Mouse (Mus musculus): ENCODE measurements at regions not wholly inside any gene's neighbourhood (a gene's known extent, or its start where the extent isn't known, plus 50 kb on each side); places are given as distances from the start of the nearest gene placed in this dataset.

DNA sequence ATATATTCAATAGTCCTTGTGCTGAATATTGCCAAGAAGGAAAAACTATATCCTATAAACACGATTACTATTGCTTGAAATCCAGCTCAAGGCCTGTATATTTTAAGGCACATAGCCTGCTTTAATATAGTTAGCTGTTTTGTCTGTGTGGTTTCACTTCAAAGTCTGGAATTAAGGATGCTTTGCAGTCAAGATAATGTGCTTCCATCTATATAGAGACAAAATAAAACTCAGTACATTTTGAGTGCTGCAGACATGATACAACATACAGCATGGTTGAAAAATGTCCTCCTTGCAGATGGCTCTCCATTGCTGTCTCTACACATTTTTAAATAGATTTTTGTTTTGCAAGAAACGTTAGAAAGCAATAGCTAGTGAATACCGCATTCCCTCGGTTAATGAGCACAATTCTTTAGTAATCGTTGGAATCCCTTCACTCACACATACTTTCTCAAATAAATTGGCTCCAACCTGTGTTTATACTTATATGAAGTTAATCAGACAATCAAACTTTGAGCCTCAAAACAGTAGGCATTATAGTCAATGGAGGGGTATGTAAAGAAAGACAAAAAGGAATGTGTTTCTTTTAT lies 224.7 kb downstream of the Mef2c start:
- Histone ChIP-seq H3K4me2 (ENCODE audit: low read depth, low read length, severe bottlenecking) (peak overlapping the region; percentile 75), H3K36me3 (ENCODE audit: control insufficient read depth, insufficient read depth, low read length) (no peaks in the 10 kb centered on the region), H3K9ac (ENCODE audit: low read length) (peak overlapping the region; percentile 100), H3K4me3 (ENCODE audit: low read depth, low read length) (peak overlapping the region; percentile 85), H3K27ac (ENCODE audit: low read depth, low read length) (peak overlapping the region; percentile 100), H3K9me3 (ENCODE audit: control insufficient read depth, low read length) (no peaks in the 10 kb centered on the region), H3K4me1 (replicated peaks; ENCODE audit: control insufficient read depth, insufficient read depth, low read length) (no peaks in the 10 kb centered on the region), H3K27me3 (ENCODE audit: control insufficient read depth, insufficient read depth, low read length) (no peaks in the 10 kb centered on the region; the same call in 1 of the 2 replicates)
- no peak for DNase-seq (ENCODE audit: low spot score)
- ATAC-seq (replicated peaks; ENCODE audit: low FRiP score): no peak
- WGBS: 2% methylated on average over 5 of the region's 5 CpGs

DNA sequence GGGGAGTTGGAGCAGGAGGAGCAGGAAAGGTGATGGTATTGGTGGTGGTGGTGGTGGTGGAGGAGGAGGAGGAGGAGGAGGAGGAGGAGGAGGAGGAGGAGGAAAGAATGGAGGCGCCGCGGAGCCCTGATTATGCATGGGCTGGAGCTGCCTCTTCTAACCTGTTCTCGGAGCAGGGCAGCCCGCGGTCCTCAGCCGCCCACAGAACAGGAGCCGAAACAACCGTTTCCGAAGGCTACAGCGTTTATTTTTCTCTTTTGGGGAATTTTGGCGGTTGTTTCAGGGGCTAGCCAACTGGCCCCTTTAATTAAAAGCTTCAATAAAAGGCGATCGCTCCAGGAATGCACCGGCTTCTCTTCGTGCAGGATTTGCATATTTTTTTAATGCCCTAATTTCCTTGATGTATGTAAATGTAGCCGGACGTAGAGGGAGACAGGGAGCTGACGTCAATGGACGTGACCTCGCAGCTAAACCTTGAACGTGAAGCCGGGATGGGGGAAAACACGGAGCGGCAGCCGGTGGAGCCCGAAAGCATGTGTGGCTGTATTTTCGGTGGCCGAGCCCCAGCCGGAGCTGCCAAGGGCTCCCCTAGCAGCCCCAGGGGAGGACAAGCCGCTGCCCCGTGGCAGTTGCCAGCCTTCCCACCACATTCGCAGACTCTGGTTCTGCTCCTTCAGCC lies 225.6 kb downstream of the Mef2c start:
- no peaks in the 10 kb centered on the region for H3K4me1 ChIP-seq (replicated peaks; ENCODE audit: control insufficient read depth, insufficient read depth, low read length)
- under 1% methylated on average over 33 of the region's 33 CpGs for WGBS
- H3K9me3 ChIP-seq (ENCODE audit: control insufficient read depth, low read length): no peaks in the 10 kb centered on the region
- peak overlapping the region; percentile 100 for H3K9ac ChIP-seq (ENCODE audit: low read length)
- H3K4me3 ChIP-seq (ENCODE audit: low read depth, low read length): peak overlapping the region; percentile 85
- H3K36me3 ChIP-seq (ENCODE audit: control insufficient read depth, insufficient read depth, low read length): no peaks in the 10 kb centered on the region
- H3K27ac ChIP-seq (ENCODE audit: low read depth, low read length): peak overlapping the region; percentile 100
- H3K27me3 ChIP-seq (ENCODE audit: control insufficient read depth, insufficient read depth, low read length): no peaks in the 10 kb centered on the region
- DNase-seq (ENCODE audit: low spot score) (peak; percentile 91), ATAC-seq (replicated peaks; ENCODE audit: low FRiP score) (peak; percentile 25)
- H3K4me2 ChIP-seq (ENCODE audit: low read depth, low read length, severe bottlenecking): peak overlapping the region; percentile 75

DNA sequence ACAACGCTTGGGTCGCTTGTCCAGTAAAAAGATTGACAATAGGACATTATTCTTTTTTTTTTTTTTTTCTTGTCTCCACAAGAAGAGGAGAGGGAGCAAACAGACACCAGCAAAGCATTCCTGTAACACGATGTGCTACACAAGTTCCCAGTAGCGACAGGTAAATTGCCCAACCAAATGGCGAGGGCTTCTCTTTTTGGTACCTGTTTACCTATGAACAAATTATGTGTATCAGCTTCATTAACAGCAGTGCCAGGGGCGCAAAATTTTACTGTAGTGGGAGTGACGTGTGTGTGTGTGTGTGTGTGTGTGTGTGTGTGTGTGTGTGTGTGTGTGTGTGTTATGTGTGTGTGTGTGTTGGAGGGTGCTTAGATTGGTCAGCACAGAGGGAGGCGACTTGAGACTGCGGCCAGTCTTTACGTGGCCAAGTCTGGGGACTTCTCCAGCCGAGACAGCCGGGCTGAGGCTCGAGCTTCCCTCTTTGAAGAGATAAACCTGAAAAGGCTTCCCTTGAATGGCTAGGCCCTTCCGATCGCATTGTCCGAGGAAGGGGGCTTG lies 226.4 kb downstream of the Mef2c start:
- Histone ChIP-seq H3K27ac (ENCODE audit: low read depth, low read length) (peak overlapping the region; percentile 100), H3K9ac (ENCODE audit: low read length) (peak overlapping the region; percentile 100), H3K36me3 (ENCODE audit: control insufficient read depth, insufficient read depth, low read length) (no peaks in the 10 kb centered on the region), H3K27me3 (ENCODE audit: control insufficient read depth, insufficient read depth, low read length) (no peaks in the 10 kb centered on the region), H3K4me1 (replicated peaks; ENCODE audit: control insufficient read depth, insufficient read depth, low read length) (no peaks in the 10 kb centered on the region), H3K4me3 (ENCODE audit: low read depth, low read length) (peak overlapping the region; percentile 85), H3K4me2 (ENCODE audit: low read depth, low read length, severe bottlenecking) (peak overlapping the region; percentile 67), H3K9me3 (ENCODE audit: control insufficient read depth, low read length) (no peaks in the 10 kb centered on the region)
- no peak for ATAC-seq (replicated peaks; ENCODE audit: low FRiP score)
- no peak for DNase-seq (ENCODE audit: low spot score)
- under 1% methylated on average over 16 of the region's 16 CpGs for WGBS

DNA sequence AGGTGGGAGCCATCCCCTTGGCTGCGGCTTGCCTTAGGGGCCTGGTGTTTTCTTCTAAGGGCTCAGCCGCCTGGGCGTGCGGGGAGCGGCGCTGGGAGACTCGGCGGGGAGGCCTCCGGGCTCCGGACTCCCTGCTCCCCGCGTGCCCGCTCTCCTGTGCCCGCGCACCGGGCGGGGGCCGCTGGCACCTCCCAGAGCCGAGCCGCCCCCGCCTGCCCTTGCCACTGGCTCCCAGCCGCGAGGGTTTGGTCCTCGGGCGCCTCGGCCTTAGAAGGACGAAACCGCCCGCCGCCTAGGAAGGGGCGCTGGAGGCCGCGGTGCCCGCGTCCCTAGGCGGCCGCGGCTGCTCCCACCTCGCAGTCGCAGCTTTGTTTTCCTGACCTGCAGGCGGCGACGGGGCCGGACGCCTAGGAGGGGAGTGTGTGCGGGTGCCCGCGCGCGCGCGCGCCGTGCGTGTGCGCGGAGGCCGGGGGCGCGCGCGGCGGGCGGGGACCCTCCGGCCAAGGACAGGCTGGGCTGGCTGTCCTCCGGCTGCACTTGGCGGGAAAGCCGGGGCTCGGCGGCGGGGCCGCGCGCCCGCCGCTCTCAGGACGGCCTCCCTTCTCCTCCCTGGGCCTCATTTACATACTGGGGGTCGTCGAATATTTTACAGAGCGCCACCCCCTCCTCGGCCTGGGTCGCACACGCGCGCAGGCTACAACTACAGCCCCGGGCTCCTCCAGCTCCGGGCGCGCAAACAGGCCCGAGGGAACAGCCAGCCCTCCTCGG lies 227.1 kb downstream of the Mef2c start:
- peak overlapping the region; percentile 100 for H3K27ac ChIP-seq (ENCODE audit: low read depth, low read length)
- no peaks in the 10 kb centered on the region; the same call in 1 of the 2 replicates for H3K36me3 ChIP-seq (ENCODE audit: control insufficient read depth, insufficient read depth, low read length)
- peak overlapping the region; percentile 67 for H3K4me2 ChIP-seq (ENCODE audit: low read depth, low read length, severe bottlenecking)
- H3K4me1 ChIP-seq (replicated peaks; ENCODE audit: control insufficient read depth, insufficient read depth, low read length): no peaks in the 10 kb centered on the region
- ATAC-seq (replicated peaks; ENCODE audit: low FRiP score) (peak; percentile 79), DNase-seq (ENCODE audit: low spot score) (peak; percentile 93)
- no peaks in the 10 kb centered on the region for H3K9me3 ChIP-seq (ENCODE audit: control insufficient read depth, low read length)
- peak overlapping the region; percentile 100 for H3K9ac ChIP-seq (ENCODE audit: low read length)
- no peaks in the 10 kb centered on the region for H3K27me3 ChIP-seq (ENCODE audit: control insufficient read depth, insufficient read depth, low read length)
- peak overlapping the region; percentile 85 for H3K4me3 ChIP-seq (ENCODE audit: low read depth, low read length)
- WGBS: under 1% methylated on average over 78 of the region's 91 CpGs

DNA sequence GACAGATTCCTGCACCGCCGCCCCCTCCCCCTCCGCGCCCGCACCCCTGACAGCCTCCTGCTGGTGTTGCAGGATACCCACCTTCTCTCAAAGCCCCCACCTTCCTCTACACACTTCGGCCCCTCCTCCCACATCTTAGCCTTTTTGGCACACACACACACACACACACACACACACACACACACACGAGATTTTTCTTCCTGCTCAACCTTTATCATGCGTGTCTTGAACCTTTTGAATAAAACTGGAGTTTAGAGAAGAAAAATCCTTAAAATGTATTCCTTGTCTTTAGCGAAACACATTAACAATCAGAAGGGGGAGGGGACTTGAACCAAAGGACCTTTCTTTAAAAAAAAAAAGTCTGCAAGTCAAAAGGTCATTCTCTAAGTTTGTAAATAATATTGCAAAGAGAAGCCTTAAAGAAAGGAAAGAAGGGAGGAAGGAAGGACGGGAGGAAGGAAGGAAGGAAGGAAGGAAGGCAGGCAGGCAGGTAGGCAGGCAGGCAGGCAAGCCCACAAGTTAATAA lies 227.7 kb downstream of the Mef2c start:
- WGBS: 2% methylated on average over 10 of the region's 10 CpGs
- DNase-seq (ENCODE audit: low spot score) (no peak), ATAC-seq (replicated peaks; ENCODE audit: low FRiP score) (no peak)
- peak overlapping the region; percentile 67 for H3K4me2 ChIP-seq (ENCODE audit: low read depth, low read length, severe bottlenecking)
- H3K27me3 ChIP-seq (ENCODE audit: control insufficient read depth, insufficient read depth, low read length): no peaks in the 10 kb centered on the region
- H3K36me3 ChIP-seq (ENCODE audit: control insufficient read depth, insufficient read depth, low read length): no peaks in the 10 kb centered on the region; the same call in 1 of the 2 replicates
- H3K9me3 ChIP-seq (ENCODE audit: control insufficient read depth, low read length): no peaks in the 10 kb centered on the region
- no peaks in the 10 kb centered on the region for H3K4me1 ChIP-seq (replicated peaks; ENCODE audit: control insufficient read depth, insufficient read depth, low read length)
- peak overlapping the region; percentile 100 for H3K9ac ChIP-seq (ENCODE audit: low read length)
- peak overlapping the region; percentile 85 for H3K4me3 ChIP-seq (ENCODE audit: low read depth, low read length)
- H3K27ac ChIP-seq (ENCODE audit: low read depth, low read length): peak overlapping the region; percentile 100

DNA sequence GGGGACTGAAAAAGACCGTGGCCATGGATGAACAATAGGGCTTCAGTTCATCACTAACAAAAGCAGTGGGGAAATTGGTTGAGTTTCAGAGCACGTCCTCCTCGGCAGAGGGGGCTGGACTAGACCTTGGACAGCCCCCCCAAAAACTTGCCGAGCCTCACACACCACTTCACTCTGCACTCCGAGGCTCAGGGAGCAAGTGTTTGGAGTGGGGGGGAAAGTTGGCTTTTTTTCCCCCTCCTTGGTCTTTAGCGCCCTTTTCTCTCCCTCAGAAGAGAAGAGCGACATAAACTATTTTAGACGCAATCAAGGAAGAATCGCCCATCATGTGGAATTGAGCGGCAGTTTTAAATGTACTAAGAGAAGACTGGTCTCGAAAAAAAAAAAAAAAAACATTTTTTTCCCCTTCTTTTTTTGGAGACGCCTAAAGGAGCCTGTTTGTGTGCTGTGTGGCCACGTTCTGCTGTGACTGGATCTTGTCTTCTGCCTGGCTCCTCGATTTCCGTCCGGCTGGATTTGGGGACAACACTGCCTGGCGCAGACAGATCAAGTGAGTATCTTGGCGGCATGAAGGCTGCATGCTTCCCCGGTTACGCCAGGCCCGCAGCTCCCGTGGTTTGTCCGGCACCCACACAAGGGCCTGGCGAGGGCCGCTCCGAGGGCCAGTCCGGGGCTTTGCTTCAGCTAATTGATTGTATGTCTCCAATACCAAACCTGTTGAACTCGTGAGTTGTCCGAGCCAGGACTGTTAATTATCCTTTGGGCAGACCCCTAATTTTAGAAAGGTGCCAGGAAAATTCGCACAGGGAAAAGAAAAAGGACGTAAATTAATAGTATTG lies 228.7 kb downstream of the Mef2c start:
- Histone ChIP-seq H3K27me3 (ENCODE audit: control insufficient read depth, insufficient read depth, low read length) (no peaks in the 10 kb centered on the region), H3K4me1 (replicated peaks; ENCODE audit: control insufficient read depth, insufficient read depth, low read length) (no peaks in the 10 kb centered on the region), H3K9me3 (ENCODE audit: control insufficient read depth, low read length) (no peaks in the 10 kb centered on the region), H3K4me3 (ENCODE audit: low read depth, low read length) (peak overlapping the region; percentile 85), H3K9ac (ENCODE audit: low read length) (peak overlapping the region; percentile 100), H3K36me3 (ENCODE audit: control insufficient read depth, insufficient read depth, low read length) (no peaks in the 10 kb centered on the region; the same call in 1 of the 2 replicates), H3K27ac (ENCODE audit: low read depth, low read length) (peak overlapping the region; percentile 100), H3K4me2 (ENCODE audit: low read depth, low read length, severe bottlenecking) (peak overlapping the region; percentile 67)
- peak; percentile 61 for ATAC-seq (replicated peaks; ENCODE audit: low FRiP score)
- DNase-seq (ENCODE audit: low spot score): peak; percentile 90
- WGBS: under 1% methylated on average over 30 of the region's 31 CpGs

DNA sequence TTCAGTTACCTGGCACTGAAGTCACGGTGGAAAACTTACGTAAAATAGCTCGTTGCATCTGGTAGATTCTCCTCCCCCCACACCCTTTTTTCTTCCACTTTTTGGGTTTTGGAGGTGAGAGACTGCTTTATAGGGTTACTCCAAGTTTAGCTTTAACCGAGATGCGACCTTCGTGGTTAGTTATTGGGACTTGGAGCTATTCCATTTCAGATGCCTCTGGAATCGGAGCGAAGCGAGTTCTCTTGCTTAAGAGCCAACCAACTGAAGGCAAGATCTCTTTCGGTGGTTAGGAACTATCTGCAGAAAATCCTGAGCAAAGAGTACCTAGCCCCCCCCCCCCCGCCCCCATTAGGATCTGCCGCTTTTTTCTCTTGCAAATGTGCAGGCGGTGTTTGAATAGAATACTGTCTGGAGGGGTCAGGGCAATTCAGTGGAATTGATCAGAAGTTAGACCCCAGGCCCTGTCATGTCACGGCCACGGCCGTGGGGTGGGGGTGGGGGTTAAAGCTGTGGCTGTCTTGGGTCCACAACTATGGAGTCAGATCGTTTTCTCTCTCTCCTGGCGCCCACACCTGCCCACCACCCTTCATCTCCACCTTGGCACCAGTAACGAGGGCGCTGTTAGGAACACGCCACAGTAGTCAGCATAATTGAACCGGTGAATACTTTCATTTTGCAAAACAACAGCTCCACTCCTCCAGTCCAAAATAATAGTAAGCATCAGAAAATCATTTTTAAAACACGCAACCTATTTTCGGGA lies 229.6 kb downstream of the Mef2c start:
- Histone ChIP-seq H3K4me3 (ENCODE audit: low read depth, low read length) (peak overlapping the region; percentile 85), H3K36me3 (ENCODE audit: control insufficient read depth, insufficient read depth, low read length) (peaks cover 2% of the 10 kb centered on the region; the same call in 1 of the 2 replicates), H3K27ac (ENCODE audit: low read depth, low read length) (peak overlapping the region; percentile 100), H3K9ac (ENCODE audit: low read length) (peak overlapping the region; percentile 100), H3K27me3 (ENCODE audit: control insufficient read depth, insufficient read depth, low read length) (no peaks in the 10 kb centered on the region), H3K9me3 (ENCODE audit: control insufficient read depth, low read length) (no peaks in the 10 kb centered on the region), H3K4me2 (ENCODE audit: low read depth, low read length, severe bottlenecking) (peak overlapping the region; percentile 67), H3K4me1 (replicated peaks; ENCODE audit: control insufficient read depth, insufficient read depth, low read length) (no peaks in the 10 kb centered on the region)
- DNase-seq (ENCODE audit: low spot score) (peak; percentile 85), ATAC-seq (replicated peaks; ENCODE audit: low FRiP score) (0 out of 2 replicates have a peak, but pooled peaks have one; percentile 1)
- 1% methylated on average over 23 of the region's 24 CpGs for WGBS
